Mouse (Mus musculus): ENCODE measurements around the gene Tmem107.
"Not testable (repeated sequence)": the region's sequence is repeated elsewhere in the genome, so short reads cannot be mapped to it uniquely, and the experiment has no call there.

The Tmem107 gene

DNA sequence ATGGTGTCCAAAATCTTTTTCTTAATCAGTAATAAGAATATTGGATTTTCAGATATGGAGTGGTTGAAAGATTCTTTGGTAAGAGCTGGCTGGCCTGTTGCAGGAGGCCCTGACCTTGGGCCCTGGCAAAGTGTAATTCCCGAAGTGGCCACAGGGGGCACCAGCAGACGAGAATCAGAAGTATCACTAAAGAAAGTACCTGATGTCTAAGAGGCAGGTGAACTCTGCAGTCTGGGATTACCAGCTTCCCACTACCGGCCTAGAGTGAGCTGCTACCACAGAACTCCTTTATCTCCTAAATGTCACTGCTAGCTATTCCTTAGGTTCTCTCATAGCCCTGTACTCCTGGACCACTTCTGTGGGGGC, 21.8 kb downstream of the Tmem107 start:
- peak in 1 of 2 experiments; percentile 88 for DNase-seq (ENCODE audit: low spot score in 2 of 2)

- DNase-seq (ENCODE audit: low spot score in 2 of 2) = no peak
Measured at GRCm38 (mm10) chr11:69092871-69093270, 22.3 kb downstream of the Tmem107 start.

DNA sequence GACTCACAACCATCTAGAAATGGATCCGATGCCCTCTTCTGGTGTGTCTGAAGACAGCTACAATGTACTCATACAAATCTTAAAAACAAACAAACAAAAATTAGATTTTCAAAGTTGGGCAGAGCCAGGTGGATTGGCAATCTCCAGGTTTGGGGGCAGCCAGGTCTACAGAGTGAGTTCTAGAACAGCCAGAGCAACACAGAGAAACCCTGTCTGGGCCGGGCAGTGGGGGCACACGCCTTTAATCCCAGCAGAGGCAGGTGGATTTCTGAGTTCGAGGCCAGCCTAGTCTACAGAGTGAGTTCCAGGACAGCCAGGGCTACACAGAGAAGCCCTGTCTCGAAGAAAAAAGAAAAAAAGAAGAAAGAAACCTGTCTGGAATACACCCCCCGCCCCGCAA, 23.2 kb downstream of the Tmem107 start:
- not testable (repeated sequence) for DNase-seq (ENCODE audit: low spot score in 2 of 2)

GRCm38 (mm10) chr11:69094697-69095429, 24.3 kb downstream of the Tmem107 start, which contains the start of gene Per1:
Gene Per1 (plus strand): TSS chr11:69095217.
- peak; percentile 100 for DNase-seq (ENCODE audit: low spot score in 2 of 2)

DNA sequence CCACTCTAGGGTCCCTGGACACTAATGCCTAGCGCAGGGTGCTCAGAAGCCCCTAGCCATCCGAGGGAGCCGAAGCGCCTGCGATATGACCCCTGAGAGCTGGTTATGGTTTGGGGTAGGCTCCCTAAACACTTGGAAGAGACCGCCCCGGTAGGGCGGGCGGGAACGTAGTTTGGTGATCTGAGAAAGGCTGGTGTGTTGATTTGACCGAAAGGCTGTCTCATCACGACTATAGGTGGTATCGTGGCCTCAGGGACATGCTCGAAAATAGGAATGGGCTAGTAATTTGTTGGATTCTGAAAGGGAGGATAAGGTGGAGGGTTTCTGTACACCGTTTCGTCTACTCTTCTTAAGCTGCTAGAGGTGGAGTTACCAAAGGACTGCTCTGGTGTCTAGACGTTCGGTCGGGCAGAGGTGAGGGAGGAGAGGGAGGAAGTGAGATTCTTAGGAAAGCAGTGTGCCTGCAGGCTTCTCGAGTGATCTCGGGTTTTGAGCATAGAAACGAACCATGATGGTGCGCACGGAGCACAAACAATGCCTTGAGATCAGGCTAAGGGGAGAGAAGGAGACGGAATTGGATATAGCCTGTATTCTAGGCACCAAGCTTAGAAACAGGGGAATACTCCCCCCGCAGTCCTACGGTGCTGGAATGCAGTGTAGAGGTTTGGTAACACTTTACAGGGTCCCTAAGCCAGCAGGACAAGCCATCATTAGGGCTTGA, 25.1 kb downstream of the Tmem107 start:
- no peak for DNase-seq (ENCODE audit: low spot score in 2 of 2)

GRCm38 (mm10) chr11:69096360-69096986, 25.9 kb downstream of the Tmem107 start:
- no peak for DNase-seq (ENCODE audit: low spot score in 2 of 2)

- peak; percentile 93 to 98 for DNase-seq (ENCODE audit: low spot score in 2 of 2)
Measured at GRCm38 (mm10) chr11:69096987-69097900, 26.6 kb downstream of the Tmem107 start.

DNA sequence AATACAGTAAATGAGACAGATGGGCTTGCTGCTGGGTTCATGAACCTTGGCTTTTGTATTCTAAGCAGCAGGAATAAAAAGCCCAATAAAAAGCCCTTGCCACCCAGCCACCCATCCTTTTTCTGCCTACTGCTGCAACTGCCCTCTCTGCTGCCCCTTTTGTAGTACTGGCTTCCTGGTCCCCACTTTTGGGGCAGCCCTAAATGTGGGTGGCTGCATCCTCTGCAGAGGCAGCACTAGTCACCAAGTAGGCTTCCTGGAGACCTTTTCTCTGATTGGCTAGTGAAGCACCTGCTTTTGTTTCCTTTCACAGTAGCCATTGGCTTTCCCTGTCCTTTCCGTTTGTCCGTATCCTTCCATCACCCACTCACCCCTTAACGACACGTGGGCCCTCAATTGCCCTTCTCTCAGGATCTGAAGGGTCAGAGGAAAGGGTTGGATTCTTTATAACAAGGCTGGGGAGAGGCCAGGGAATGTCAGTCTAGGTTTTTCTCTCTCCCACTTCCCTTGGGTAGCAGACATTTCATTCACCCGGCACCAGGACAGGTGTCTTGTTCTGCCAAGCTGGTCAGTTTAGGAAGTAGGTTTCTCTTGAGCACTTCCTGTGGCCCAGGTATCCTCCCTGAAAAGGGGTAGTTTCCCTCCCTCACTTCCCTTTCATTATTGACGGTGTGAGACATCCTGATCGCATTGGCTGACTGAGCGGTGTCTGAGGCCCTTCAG, 27.6 kb downstream of the Tmem107 start:
- peak in 1 of 2 experiments; percentile 50 for DNase-seq (ENCODE audit: low spot score in 2 of 2)

DNA sequence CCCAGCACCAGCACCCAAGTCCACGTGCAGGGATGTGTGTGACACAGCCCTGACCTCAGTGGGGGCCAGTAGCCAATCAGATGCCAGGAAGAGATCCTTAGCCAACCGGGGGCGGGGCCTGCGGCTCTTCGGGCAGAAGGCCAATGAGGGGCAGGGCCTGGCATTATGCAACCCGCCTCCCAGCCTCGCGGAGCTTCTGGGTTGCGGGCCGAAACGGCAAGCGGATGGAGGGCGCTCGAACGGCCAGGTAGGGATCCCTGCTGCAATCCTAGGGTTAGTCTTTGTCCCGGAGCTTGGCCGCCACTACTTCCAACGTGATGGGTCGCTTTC, 28.1 kb downstream of the Tmem107 start:
- peak; percentile 92 to 98 for DNase-seq (ENCODE audit: low spot score in 2 of 2)

DNA sequence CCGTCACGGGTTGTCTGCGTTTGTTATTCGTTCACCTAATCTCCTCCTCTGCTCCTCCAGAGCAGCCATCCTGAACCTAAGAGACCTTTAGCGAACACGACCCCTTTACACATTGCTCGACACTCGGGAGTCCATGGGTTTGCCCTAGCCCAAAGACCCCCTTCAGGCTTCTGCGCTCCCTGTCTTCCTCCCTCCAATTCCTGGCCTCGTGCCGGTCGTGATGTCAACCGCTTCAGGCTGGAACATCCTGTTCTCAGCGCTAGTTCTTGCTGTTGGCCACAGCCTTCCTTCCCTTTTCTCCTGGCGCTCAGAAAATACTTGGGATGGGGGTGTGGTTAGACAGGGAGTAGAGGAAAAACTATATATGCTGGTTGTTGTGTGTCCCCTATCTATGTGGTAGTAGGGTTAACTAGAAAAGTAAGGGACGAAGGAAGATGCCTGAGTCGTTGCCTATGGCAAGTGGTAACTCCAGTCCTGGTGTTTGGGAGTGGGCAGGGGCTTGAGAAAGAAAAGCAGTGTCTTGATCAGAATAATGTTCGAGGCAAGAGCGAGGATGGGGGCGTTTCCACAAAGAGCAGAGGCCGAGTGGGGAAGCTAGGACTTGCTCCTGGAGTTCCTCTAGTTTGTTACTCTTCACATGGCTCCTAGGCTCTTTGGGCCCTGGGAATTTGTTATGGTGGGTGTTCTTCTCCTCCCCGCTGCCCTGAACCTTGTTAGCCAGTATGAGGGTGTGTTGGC, 28.7 kb downstream of the Tmem107 start:
- peak in 1 of 2 experiments; percentile 69 for DNase-seq (ENCODE audit: low spot score in 2 of 2)

DNA sequence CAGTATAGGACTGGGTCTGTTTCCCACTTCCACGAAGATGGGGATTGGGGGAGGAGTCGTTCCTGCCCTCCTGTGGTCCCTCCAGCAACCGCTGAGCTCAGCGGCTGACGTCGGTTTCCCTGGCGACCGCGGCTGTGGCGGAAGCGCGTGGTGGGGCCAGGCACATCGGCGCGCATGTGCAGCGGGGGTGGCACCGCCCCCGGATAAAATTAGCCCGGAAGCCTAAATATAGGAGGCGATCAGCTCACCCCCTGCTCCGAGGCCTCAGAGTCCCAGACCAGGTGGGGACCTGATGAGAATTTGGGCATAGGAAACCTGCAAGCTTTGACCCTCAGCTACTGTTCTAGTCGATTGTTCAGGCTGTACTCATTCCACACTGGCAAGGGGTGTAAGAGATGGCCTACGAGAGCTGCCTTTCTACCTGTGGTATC, 29.3 kb downstream of the Tmem107 start:
- DNase-seq (ENCODE audit: low spot score in 2 of 2) = peak in 1 of 2 experiments; percentile 91

DNA sequence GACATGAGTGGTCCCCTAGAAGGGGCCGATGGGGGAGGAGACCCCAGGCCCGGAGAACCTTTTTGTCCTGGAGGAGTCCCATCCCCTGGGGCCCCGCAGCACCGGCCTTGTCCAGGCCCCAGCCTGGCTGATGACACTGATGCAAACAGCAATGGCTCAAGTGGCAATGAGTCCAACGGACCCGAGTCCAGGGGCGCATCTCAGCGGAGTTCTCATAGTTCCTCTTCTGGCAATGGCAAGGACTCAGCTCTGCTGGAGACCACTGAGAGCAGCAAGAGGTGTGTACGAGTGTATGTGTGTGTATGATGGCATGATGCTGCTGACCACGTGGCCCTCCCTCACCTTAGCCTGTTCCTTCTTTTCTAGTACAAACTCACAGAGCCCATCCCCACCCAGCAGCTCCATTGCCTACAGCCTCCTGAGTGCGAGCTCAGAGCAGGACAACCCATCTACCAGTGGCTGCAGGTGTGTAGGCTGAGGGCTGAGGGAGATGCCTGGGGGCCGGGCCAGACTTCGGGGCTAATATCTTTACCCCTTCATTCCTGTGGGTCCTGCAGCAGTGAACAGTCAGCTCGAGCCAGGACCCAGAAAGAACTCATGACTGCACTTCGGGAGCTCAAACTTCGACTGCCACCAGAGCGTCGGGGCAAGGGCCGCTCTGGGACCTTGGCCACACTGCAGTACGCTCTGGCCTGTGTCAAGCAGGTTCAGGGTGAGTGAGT, 30.2 kb downstream of the Tmem107 start:
- DNase-seq (ENCODE audit: low spot score in 2 of 2) = no peak

GRCm38 (mm10) chr11:69101604-69102402, 31.2 kb downstream of the Tmem107 start:
- no peak for DNase-seq (ENCODE audit: low spot score in 2 of 2)

- peak in 1 of 2 experiments; percentile 36 for DNase-seq (ENCODE audit: low spot score in 2 of 2)
Measured at GRCm38 (mm10) chr11:69102403-69102725, 31.8 kb downstream of the Tmem107 start.

GRCm38 (mm10) chr11:69103121-69103520, 32.5 kb downstream of the Tmem107 start:
- DNase-seq (ENCODE audit: low spot score in 2 of 2) = no peak

DNA sequence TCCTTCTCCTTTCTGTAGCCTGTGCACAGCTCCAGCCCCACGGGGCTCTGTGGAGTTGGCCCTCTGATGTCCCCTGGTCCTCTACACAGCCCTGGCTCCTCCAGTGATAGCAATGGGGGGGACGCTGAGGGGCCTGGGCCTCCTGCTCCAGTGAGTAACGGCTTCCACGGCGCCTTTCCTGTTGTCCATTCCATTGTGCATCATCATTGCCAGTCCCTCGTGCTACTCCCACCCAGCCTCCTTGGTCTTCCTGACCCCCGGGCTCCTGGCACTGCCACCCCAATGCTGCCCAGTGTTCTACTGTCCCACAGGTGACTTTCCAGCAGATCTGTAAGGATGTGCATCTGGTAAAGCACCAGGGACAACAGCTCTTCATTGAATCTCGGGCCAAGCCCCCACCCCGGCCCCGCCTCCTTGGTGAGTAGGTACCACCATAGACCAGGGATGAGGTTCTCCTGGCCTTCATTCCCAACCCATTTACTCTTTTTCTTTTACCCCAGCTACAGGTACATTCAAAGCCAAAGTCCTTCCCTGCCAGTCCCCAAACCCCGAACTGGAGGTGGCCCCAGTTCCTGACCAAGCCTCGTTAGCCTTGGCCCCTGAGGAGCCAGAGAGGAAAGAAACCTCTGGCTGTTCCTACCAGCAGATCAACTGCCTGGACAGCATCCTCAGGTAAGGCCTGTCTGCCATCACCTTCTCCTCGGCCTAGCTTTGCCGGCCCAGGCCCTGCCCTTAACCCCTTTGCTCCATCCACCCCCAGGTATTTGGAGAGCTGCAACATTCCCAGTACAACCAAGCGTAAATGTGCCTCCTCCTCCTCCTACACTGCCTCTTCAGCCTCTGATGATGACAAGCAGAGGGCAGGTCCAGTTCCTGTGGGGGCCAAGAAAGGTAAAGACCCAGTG, 33.2 kb downstream of the Tmem107 start:
- no peak for DNase-seq (ENCODE audit: low spot score in 2 of 2)

- no peak for DNase-seq (ENCODE audit: low spot score in 2 of 2)
Measured at GRCm38 (mm10) chr11:69104487-69104886, 33.9 kb downstream of the Tmem107 start.

GRCm38 (mm10) chr11:69105227-69105626, 34.6 kb downstream of the Tmem107 start:
- DNase-seq (ENCODE audit: low spot score in 2 of 2) = no peak

Data from left cerebral cortex, adult 9 months (tissue).